Mouse (Mus musculus) lung, postnatal 36 days (tissue): ENCODE results near the gene Gm42372.
"Not testable (repeated sequence)": the region's sequence is repeated elsewhere in the genome, so short reads cannot be mapped to it uniquely, and the experiment has no call there.

Experiments
- DNase-seq: peaks from one replicate; pipeline ENCODE4 v3.0.0; 2022; ENCODE audit warnings: mixed read lengths

Gene Gm42372

GRCm38 (mm10) chr7:16982859-16983568, at the start of gene Gm42372:
Gene Gm42372, plus strand, starts transcription at chr7:16983086.
- DNase-seq: peak; percentile 61

GRCm38 (mm10) chr7:16937312-16937711, 45.6 kb upstream of the Gm42372 start:
- DNase-seq: no peak

- DNase-seq: no peak
These were observed 44.6 kb upstream of the Gm42372 start for GRCm38 (mm10) chr7:16938117-16938791.

- peak; percentile 53 for DNase-seq
These were observed 42.6 kb upstream of the Gm42372 start for GRCm38 (mm10) chr7:16940292-16940691.

- no peak for DNase-seq
These were observed 40.0 kb upstream of the Gm42372 start for GRCm38 (mm10) chr7:16942861-16943260.

GRCm38 (mm10) chr7:16944061-16944807, 38.7 kb upstream of the Gm42372 start, which contains the start of gene Pnmal2:
Gene Pnmal2, plus strand, starts transcription at chr7:16944682.
- peak; percentile 62 for DNase-seq

GRCm38 (mm10) chr7:16944808-16945315, 38.0 kb upstream of the Gm42372 start:
- DNase-seq: no peak

- DNase-seq: no peak
These were observed 37.5 kb upstream of the Gm42372 start for GRCm38 (mm10) chr7:16945419-16945818.

GRCm38 (mm10) chr7:16946441-16947348, 36.2 kb upstream of the Gm42372 start:
- DNase-seq: no peak

- no peak for DNase-seq
These were observed 35.5 kb upstream of the Gm42372 start for GRCm38 (mm10) chr7:16947349-16947895.

GRCm38 (mm10) chr7:16947959-16948361, 34.9 kb upstream of the Gm42372 start:
- DNase-seq: peak; percentile 29

GRCm38 (mm10) chr7:16948923-16949458, 33.9 kb upstream of the Gm42372 start:
- DNase-seq: no peak

GRCm38 (mm10) chr7:16949908-16950841, 32.7 kb upstream of the Gm42372 start:
- peak; percentile 78 for DNase-seq

- DNase-seq: peak; percentile 84
These were observed 31.8 kb upstream of the Gm42372 start for GRCm38 (mm10) chr7:16950861-16951635.

- DNase-seq: not testable (repeated sequence)
These were observed 29.1 kb upstream of the Gm42372 start for GRCm38 (mm10) chr7:16953776-16954175.

- DNase-seq: no peak
These were observed 27.2 kb upstream of the Gm42372 start for GRCm38 (mm10) chr7:16955712-16956111.

- no peak for DNase-seq
These were observed 26.2 kb upstream of the Gm42372 start for GRCm38 (mm10) chr7:16956410-16957265.

GRCm38 (mm10) chr7:16959539-16960187, 23.2 kb upstream of the Gm42372 start, which contains the start of gene Pnmal1:
Gene Pnmal1, plus strand, starts transcription at chr7:16959679.
- DNase-seq: no peak
